Mouse (Mus musculus): ENCODE data around the gene Sqor. TPM values are rescaled to one million over a fixed set of nuclear protein-coding genes. Genes with fewer than 3 reads are reported as not detected.

The Sqor gene
- total RNA-seq, 2 experiments from 2014 or later, result 30.3 to 35.1 TPM

DNA sequence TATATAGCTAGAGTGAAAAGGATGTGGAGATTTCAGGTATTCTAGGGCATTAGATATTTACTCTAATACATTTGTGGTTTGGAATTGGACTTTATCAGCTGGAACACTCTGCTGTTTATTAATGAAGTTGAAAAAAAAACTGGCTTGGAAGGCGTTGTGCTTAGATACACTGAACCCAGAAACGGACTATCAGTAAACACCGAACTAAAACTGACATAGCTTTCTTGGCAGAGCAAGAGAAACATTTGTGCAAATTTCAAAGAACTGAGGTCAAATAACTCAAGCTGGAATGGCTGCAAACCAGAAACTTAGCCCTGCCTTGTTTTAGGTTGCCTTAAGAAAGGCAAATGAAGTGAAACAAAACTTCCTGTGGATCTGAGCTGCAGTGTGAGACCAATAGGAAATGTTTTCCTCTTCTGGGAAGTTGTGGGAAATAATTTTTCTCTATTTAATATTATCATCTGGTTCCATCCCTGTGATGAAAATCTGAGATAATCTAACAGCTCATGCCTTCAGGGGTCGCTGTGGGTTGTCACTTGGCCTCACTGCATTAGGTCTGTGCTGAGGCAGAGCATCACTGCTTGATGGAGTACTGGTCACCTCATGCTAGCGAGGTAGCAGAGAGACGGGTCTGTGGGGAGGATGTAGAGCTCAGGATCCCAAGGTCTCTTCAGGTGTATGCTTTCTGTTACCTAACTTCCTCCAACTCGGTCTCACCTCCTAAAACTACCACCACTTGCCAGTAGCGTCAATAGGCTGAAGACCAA lies 16.7 kb downstream of the Sqor start:
- no peak for DNase-seq (ENCODE audit: low spot score in 2 of 2)

DNA sequence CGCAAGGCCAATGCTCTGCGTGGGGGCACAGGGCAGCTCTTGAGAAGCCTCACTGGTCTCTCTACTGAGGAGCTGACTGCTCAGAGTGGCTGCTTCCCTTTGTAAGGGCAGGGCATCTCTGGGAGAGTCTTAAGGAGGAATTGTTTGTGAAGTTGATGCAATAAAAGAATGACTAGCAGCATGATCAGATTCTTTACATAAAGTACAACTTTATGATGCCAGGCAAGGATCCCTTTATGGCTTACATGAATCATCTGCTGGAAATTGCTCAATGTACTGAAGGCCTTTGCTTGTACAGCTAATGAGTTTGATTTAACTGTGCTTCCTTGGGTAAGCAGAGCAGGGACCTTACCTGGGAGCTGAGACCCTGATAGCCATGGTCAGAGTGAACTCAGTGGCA lies 18.7 kb downstream of the Sqor start:
- DNase-seq (ENCODE audit: low spot score in 2 of 2), result no peak

DNA sequence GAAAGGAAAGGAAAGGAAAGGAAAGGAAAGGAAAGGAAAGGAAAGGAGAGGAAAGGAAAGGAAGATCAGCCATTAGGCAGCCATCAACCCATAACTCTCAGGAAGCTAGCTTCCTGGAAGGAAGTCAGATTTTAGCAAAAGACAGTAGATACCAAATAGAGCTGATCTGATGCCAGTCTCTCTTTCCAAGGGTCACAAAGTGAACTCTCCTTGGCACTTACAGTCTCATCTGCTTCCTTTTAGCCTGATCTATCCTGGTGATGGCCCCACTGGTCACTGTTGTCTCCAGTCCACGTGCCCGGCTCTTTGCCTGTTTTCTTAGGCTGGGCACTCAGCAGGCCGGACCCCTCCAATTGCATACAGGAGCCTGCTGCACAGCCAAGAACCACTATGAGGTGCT lies 19.7 kb downstream of the Sqor start:
- no peak for DNase-seq (ENCODE audit: low spot score in 2 of 2)

DNA sequence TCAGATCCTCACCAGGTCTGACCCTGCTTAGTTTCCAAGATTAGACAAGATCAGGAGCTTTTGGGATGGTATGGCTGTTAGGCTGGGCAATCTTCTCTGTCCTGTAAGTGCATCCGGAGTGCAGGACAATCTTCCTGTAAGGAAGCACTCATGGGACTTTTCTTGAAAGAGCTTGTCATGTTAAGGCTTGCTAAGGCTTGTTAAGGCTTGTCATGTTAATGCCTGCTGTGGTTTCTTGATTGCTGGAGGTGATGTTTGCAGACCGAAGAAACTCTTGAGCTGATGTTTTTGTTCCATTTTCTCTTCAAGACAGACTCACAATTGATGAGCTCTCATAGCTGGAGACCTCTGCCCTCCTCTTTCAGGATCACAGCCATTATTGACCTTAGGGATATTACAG lies 21.1 kb downstream of the Sqor start:
- no peak for DNase-seq (ENCODE audit: low spot score in 2 of 2)

DNA sequence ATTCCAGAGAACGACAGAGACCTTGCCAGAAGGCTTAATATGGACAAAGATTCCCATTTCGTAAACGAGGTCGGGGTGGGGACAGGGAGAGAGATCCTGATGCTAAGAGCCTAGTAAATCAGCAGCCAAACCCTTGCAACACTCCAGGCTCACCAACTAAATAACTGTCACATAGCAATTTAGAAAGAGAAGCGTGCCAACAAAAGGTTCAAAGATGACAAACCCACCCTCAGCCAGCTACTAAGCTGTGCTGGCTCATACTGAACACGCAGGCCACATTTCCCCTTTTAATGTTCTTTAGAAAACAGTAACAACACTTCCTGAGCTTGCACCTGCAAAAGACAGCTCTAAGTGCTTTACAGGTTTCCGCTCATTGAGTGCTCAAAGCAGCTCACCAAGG lies 24.3 kb downstream of the Sqor start:
- no peak for DNase-seq (ENCODE audit: low spot score in 2 of 2)

DNA sequence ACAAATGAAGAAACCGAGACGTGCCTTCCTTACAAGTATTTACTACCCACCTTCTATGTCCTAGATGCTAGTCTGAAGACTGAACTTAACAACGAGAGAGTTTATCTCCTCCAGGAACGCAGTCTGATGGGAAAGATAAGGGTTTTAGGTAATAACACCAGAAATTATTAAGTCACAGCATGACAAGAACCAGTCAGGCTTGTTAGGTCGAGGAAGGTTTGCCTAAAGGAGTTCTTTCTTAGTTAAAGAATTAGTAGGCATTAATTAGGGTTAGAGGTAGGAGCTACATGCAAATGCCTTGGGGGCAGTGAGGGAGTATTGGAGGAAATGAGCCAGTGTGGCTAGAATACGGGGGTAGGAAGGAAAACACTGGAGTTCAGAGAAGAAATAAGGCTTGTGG lies 24.7 kb downstream of the Sqor start:
- DNase-seq (ENCODE audit: low spot score in 2 of 2), result no peak

DNA sequence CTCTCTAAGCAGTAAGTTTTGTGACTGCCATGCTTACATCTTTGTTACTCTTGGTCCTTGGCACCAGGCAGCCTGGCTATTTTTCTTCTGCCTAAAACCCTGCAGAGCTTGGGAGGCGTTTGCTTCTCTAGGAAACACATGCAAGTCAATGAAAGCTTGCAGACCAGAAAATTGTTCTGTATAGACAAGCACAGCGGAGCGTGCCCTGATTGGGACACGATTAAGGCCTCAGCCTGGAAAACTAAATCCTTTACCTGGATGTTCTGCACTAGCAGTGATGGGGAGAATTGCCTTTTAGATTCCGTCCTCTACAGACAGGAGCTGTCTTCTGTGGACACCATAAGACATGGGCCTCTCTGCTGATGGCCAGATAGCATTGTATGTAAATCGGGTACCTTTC lies 39.4 kb downstream of the Sqor start:
- DNase-seq (ENCODE audit: low spot score in 2 of 2), result no peak

DNA sequence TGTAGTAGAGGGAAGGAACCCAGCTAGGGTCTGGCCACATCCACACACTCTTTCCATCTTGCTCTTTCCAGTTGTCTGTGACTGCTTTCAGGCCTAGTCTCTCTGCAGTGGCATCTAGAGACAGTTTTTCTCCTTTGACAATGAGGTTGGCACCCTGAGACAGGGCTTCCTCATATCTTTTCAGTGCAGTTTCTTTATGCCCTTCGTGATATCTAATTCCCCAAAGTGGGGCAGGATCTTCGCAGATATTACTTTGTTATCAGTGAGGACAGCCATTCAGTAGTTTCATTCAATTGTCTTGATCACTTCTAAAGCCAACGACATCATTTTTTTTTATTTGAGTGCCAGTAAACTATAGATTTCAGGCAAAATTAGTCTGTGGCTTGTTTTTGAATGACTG lies 41.0 kb downstream of the Sqor start:
- DNase-seq (ENCODE audit: low spot score in 2 of 2), result no peak

DNA sequence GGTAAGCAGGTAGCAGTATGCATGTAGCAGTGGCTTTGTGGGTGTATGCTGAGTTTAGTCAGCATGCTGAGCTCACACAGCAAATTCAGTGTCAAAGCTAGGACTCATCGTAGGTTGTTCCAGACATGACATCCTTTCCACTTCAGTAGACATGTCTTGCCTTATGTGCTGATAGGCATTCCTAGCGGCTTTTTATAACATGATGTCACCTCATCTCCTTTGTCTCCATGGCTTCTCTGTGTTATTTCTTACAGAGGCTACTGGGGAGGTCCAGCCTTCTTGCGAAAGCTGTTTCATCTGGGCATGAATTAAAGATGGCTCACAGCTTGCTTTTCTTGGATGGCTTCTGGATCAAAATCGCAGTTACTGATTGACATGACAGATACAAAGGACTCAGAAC lies 44.0 kb downstream of the Sqor start:
- DNase-seq (ENCODE audit: low spot score in 2 of 2), result no peak

DNA sequence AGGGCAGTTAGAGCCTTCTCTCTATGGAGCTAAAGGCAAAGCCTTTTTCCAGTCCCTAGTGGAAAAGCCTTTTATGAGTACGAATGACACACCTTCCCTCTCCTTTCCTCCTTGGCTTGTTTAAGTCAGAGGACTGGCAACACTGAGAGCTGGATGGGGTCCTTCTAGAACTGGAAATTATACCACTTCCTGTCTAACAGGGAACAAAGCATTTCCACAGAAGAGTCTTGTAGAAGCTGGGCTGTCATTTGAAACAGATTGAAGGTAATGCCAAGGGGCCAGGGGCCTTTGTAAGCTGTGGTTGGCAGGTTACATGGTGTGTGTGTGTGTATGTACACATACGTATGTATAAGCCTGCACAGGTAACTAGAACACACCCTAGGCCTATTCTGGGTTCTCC lies 51.9 kb downstream of the Sqor start:
- no peak for DNase-seq (ENCODE audit: low spot score in 2 of 2)

DNA sequence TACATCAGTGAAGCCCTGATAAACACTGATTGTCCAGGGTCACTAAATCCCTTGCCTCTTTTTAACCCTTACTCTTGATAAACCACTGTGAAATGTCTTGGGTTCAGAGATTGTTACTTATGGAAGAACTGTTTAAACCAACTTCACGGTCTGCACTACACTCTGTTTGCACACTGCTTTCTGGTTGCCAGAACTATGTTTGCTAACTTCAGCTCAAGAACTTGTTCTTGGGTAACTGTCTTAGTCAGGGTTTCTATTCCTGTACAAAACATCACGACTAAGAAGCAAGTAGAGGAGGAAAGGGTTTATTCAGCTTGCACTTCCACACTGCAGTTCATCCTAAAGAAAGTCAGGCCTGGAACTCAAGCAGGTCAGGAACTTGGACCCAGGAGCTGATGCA lies 56.2 kb downstream of the Sqor start:
- no peak for DNase-seq (ENCODE audit: low spot score in 2 of 2)

DNA sequence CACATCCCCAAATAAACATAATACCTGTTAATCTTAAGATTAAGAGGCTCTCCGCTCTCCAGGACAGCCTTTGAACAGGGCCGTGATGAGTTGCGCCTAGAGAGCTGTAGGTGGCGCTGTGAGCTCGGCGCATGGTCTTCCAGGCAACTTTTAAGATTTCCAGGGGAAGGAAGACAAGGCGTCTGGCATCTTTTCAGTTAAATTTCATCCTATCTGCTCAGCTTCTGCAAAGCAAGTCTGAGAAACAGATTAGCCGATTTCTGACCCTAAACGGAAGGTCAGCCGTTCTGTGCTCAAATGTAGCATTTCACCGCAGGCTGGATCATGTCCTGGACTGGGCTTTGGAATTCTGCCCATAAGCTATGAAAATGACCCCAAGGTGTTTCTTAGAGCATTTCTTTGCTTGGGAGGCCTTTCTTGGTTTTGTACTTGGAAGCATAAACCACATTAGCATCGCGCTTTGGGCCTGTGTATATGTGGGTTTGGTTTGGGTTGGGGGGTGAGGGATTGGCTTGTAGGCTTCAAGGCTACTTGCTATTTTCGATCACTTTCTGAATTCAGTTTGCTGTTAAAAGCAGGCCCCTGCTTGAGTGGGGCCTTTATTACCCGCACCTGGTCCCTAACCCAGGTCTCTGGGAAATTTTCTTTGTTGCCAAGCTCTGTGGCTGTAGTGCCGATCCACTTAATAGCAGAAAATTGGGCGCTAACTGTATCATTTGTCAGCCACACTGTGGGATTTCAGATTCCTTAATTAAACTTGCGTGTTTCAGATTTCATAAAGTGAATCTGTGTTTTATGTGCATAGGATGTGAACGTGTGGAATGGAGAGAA lies 60.6 kb downstream of the Sqor start:
- no peak for DNase-seq (ENCODE audit: low spot score in 2 of 2)

DNA sequence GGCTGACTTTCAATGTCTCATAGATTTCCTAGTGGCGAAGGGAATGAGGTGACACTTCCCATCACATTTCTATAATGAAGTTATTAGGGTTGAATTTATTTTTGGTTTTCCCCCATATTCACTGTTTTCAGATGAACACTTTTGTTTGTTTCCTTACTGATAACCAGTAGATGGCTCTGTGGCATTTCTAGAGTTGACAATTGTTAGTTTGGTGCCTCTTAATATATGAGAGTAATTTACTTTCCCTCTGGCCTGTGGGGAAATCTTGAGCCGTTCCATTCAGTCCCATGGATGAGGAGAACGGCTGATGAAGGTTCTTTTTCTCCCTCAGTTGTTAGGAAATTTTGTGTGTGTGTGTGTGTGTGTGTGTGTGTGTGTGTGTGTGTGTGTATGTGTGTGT lies 61.3 kb downstream of the Sqor start:
- DNase-seq (ENCODE audit: low spot score in 2 of 2), result no peak

DNA sequence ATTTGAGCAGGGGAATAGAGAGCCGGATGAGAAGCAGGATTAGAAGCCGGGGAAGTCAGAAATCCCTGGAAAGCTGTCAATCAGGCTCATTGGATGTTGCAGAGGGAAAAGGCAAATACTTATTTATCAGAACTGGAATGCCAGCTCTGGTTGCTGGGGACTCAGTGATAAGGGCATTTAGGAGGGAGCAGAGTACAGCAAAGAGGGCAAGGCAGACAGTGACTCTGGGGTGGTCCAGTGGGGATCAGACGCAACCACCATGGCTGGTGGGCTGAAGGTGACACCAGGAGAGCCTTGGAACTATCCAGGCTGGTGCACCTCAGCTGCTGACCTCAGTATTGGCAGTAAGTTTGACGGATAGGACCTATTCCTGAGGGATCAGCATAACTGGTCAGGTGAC lies 89.6 kb downstream of the Sqor start:
- no peak for DNase-seq (ENCODE audit: low spot score in 2 of 2)

DNA sequence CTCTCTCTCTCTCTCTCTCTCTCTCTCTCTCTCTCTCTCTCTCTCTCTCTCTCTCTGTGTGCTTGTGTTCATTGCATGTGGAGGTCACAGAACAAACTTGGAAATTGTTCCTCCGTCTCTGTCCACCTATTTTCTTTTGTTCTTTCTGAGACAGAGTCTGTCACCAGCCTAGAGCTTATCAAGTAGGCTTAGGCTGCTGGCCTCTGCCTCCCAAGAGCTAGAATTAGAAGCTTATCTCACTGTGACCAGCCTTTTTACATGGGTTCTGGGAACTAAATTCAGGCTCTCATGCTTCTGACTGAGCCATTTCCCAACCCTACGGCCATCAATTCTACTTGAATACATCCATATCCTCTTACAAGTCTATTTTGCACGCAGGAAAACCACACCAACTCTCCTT lies 90.3 kb downstream of the Sqor start:
- no peak for DNase-seq (ENCODE audit: low spot score in 2 of 2)

Other genes with a start within 250 kb of the Sqor start
- 10 to 100 TPM; 22.8 to 82.9 TPM for gene Gatm, start 153.9 kb upstream of the Sqor start, total RNA-seq (2021)
- under 1 TPM; 0.42 to 0.68 TPM for gene AA467197, start 128.3 kb upstream of the Sqor start, total RNA-seq (2021)
- 10 to 100 TPM; 33.2 to 34.4 TPM for gene Slc30a4, start 62.6 kb upstream of the Sqor start, total RNA-seq (2021)
- gene Bloc1s6, start 26.7 kb upstream of the Sqor start, total RNA-seq (2021), result 10 to 100 TPM; 31.7 to 34.1 TPM